Mouse (Mus musculus): Measurements from ENCODE around the gene Ikbke.
"Not testable (repeated sequence)": the region's sequence is repeated elsewhere in the genome, so short reads cannot be mapped to it uniquely, and the experiment has no call there.

DNA sequence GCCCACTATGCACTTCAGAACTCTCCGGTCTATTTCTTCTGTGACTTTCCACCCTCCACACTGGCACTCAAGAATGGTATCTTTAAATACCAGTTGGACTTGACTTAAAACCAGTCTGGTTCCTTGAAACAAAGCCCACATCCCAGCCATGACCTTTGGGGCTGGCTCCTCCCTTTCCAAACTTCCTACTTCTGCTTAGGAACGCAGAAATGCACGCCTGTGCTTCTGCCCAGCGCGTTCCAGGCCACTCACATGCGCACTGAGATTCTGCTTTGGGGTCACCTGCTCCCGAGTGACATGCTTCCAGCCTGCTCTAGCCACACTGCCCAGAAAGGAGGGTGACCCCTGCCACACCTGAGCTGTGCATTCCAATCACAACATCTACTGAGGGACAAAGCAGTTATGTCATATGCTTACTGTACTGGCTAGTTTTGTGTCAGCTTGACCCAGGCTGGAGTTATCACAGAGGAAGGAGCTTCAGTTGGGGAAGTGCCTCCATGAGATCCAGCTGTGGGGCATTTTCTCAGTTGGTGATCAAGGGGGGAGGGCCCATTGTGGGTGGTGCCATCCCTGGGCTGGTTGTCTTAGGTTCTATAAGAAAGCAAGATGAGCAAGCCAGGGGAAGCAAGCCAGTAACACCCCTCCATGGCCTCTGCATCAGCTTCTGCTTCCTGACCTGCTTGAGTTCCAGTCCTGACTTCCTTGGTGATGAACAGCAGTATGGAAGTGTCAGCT, 26.7 kb downstream of the Ikbke start:
- not testable (repeated sequence) for TF ChIP-seq CTCF (conservative IDR thresholded peaks at IDR 0.05; ENCODE audit: low read length); NANOG (IDR thresholded peaks at IDR 0.05; ENCODE audit: borderline replicate concordance, low read length); POU5F1 (IDR thresholded peaks at IDR 0.05; ENCODE audit: borderline replicate concordance, low read length)
